Mouse (Mus musculus) thymus, postnatal 36 days (tissue): ENCODE data around the gene Spryd3.
"Not testable (repeated sequence)": the region's sequence is repeated elsewhere in the genome, so short reads cannot be mapped to it uniquely, and the experiment has no call there.

ENCODE experiments used
- DNase-seq, 2 experiments: peaks; one replicate each; pipeline ENCODE4 v3.0.0; 2022; ENCODE audit warnings: mixed read lengths in 2 of 2

Spryd3 gene

GRCm38 (mm10) chr15:102097991-102098555, 38.0 kb downstream of the Spryd3 start:
- DNase-seq = no peak

DNA sequence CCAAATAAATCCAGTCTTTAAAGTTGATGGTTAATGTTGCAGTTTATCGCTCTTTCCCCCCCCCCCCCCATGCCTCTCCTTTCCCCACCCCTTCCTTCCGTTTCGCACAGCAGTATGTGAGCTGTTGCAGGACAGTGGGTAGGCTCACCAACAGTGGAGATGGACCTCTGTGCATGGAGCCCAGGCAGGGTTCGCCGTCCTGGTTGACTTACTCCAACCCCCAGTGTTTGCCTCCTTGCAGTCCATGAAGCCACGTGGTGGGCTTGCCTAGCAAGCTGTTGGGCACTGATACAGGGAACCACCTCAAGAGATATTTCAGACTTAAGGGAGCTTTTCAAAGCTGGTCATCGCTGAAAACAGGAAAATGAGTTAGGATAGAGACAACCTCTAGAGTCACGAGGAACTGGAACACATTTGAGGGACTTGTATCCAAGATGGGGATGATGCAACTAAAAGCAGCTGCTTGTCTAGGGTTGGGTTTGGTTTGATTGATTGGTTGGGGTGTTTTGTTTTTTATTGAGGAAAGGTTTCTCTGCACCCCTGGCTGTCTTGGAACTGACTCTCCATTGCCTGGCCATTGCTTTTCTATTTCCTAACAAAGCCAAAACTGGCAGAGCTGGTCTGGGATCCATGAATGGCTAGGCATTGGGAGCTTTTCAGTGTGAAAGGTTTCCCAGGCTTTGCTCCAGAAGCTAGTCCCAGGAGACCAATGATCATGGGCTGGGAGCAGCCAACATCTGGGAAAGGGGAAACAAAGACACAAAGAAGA, 38.7 kb downstream of the Spryd3 start:
- no peak for DNase-seq

- no peak for DNase-seq
These were observed 41.0 kb downstream of the Spryd3 start for GRCm38 (mm10) chr15:102094988-102095387.

GRCm38 (mm10) chr15:102094157-102094556, 41.9 kb downstream of the Spryd3 start:
- DNase-seq = no peak

DNA sequence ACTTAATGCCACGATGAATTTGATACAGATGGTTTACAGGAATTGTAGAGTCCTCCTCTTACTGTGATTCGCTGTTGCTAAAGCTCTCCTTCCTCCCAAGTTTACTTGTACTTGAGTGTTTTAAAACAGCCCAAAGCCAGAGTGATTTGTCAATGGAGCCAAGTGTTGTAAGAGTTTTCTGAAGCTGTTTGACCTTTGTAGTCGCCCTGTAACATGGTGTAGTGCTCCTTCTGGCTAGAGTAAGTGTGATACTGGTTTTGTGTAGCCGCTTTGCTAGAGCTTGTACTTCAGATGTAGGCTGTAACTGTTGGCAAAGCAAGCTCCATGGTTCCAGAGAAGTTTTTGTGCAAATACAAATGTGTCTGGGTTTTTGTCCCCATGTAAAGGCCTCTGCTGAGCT, 43.8 kb downstream of the Spryd3 start:
- DNase-seq = no peak

GRCm38 (mm10) chr15:102091688-102092087, 44.3 kb downstream of the Spryd3 start:
- DNase-seq = no peak

GRCm38 (mm10) chr15:102091063-102091679, 44.9 kb downstream of the Spryd3 start:
- DNase-seq = no peak

DNA sequence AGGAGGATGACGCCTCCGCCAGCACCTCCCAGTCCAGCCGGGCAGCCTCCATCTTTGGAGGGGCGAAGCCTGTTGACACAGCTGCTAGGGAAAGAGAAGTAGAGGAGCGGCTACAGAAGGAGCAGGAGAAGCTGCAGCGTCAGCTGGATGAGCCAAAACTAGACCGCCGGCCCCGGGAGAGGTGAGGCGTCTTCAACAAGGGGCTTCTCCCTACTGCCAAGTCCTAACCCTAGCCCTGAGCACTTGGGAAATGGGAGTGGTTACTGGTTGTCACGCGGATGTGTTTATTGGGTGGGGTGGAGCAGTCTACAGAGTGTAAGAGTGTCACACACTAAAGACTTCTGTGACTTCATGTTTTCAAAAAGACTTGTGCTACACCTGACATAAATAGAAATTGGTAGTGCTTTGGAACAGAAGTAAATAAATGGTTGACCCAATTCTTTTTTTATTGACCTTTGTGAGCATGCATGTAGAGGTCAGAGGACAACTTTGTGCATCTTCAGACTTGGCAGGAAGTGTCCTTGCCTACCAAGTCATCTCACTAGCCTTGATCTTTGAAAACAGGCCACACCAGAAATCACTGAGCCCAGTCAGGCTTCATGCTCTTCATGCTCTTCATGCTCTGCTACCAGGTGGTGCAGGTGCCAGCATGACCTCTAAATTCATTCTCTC, 46.0 kb downstream of the Spryd3 start:
- DNase-seq = no peak

GRCm38 (mm10) chr15:102083028-102083427, 53.0 kb downstream of the Spryd3 start:
- DNase-seq = no peak

GRCm38 (mm10) chr15:102082148-102082547, 53.9 kb downstream of the Spryd3 start:
- DNase-seq = no peak

GRCm38 (mm10) chr15:102080429-102080828, 55.6 kb downstream of the Spryd3 start:
- DNase-seq = no peak

- DNase-seq = not testable (repeated sequence)
These were observed 56.1 kb downstream of the Spryd3 start for GRCm38 (mm10) chr15:102079924-102080323.

DNA sequence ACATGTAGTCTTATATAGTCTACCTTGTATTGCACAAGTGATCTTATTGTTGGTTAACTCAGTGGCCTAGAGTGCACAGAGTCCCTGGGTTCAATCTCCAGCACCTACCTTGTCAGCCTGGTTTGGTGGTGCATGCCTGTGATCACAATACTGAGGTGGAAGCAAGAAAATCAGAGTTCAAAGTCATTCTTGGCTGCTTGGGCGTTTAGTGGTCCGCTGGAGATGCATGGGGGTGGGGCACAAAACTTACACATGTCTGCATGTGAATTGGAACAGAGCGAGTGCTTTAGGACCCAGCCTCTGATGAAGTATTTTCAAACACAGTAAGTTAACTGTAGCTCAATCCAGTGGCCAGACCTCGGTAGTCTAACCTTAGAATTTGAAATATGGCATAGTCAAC, 56.8 kb downstream of the Spryd3 start:
- no peak for DNase-seq

GRCm38 (mm10) chr15:102077111-102077677, 58.8 kb downstream of the Spryd3 start:
- DNase-seq = no peak

DNA sequence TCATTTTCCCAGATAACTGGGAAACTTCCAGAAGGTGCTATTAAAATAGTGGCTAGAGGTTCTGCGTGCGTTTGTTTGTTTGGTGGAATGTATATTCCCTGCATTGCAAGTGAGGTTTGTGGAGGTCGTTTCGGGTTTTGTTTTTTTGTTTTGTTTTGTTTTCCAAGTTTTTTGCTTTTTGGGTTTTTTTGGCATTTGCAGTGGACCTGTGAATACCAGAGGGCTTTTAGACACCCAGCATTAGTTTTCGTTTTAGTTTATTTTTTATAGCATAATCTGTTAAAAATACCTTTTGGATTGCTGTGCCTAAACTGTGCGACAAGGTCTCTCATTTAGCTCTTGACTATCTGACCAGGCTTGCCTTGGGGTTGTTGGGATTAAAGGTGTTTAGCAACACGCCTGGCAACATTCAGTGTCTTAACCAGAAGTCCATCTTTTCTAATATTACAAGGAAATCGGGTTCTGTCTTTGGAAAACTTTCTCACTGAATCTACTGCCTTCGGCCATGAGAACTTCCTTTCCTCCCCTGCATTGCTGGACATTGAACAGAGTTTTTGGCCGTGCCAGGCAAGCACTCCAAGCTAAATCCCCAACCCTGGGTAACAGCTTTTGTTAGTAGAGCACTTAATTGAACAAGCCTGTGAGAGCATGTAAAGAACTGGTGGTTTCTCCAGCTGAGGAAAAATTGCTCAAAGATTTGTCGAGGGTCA, 61.0 kb downstream of the Spryd3 start:
- no peak for DNase-seq

DNA sequence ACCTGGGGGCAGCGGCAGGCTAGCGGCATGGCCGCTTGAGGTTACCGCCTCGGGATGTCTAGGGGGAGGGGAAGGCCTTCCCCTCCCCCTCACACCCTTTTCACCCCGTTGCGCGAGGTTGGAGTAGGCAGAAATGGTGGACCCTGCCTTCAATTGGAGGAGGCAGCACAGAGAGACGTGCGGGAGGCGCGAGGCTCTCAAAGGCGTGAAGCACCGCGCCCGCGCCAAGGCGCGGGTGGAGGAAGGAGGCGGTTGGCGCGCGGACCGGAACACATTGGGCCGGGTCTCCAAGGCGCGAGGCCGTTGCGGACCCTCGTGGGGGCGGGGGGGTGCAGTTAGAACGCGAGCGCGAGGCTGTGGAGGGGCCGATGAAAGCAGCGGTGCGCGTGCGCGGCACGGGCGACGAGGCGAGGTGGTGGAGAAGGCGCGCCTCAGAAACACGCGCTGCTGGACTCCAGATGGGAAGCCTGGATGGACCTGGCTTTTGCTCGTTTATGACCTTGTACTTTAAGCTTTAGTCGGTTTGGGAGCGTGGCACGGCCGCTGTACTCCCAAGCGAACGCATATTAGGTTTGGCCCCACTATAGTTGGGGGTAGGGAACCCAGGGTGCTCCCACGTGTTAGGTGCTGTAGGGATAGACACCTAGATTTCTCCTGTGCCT, 61.8 kb downstream of the Spryd3 start:
- peak; percentile 63 to 79 for DNase-seq

DNA sequence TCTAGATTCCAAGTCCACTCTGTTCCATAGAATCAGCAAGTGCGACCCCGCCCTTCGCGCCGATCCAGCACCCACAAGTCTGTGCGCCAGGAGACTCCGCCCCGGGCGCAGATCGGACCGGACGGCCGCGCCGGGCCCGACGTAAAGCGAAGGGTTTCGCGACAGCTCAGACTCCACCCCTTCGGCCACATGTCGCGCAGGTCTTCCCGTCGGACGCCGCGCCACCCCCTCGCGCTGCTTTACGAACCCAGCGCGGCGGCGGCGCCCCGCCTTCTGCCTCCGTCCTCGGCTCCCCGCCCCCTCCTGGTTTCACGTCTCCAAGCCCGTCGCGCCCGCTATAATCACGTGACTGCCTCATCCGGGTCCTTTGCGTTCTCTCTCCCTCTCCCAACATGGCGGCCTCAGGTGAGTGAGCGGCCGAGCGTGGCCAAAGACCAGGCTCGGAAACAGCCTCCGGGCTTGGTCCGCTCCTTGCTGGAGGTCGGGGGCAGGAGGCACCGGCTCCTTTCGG, 62.4 kb downstream of the Spryd3 start, which contains the start of gene Eif4b:
Eif4b (plus strand) TSS at position 215 of the 511 bp plus-strand sequence.
- DNase-seq = peak; percentile 98 to 99

DNA sequence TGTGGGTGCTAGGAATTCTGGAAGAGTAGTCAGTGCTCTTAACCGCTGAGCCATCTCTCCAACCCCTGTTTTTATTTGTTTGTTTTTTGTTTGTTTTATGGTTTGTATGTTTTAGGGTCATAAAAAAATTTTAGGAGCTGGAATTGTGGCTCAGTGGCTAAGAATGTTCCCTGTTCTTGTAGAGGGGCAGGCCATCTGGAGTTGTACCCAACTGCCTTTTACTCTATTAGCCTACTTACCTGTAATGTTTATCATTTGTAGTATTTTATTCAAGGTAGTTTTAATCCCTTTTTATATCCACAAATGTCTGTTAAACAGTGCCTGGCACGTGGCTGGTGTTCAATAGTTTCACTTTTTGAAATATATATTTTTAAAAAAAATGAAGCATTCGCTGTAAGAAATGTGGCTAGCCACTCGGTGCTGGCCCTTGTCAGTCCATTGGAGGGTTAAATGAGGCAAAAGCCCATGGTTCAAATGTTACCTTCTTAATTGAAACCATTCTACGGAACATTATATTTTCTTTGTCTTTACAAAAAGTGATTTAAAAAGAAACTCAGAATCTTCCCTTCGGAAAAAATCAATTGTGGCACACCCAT, 63.0 kb downstream of the Spryd3 start:
- no peak for DNase-seq

GRCm38 (mm10) chr15:102070476-102071467, 65.3 kb downstream of the Spryd3 start:
- DNase-seq = no peak
